Mouse (Mus musculus): ENCODE results near the gene Siglec1. TPM values are rescaled to one million over a fixed set of nuclear protein-coding genes. Genes with fewer than 3 reads are reported as not detected.

The Siglec1 gene
- polyA plus RNA-seq, 1 experiment from 2014 or later: 0.40 TPM

- Histone ChIP-seq H3K36me3 (no peaks in the 10 kb centered on the region), H3K27ac (peak overlapping the region; percentile 59; the same call in 1 of the 2 replicates), H3K4me3 (replicated peaks) (no peak overlapping the region), H3K27me3 (replicated peaks) (no peaks in the 10 kb centered on the region), H3K4me1 (peaks cover 4% of the 10 kb centered on the region; the same call in 1 of the 2 replicates), H3K4me2 (no peak overlapping the region), H3K9ac (no peak overlapping the region), H3K9me3 (no peaks in the 10 kb centered on the region)
- ATAC-seq (ENCODE audit: insufficient read depth, low FRiP score, low read depth): peak; percentile 22; the same call in 1 of the 2 replicates
- 49% methylated on average over 9 of the region's 9 CpGs for WGBS
Measured at GRCm38 (mm10) chr2:131029065-131029935, 57.3 kb downstream of the Siglec1 start.

- Histone ChIP-seq H3K4me2 (no peak overlapping the region), H3K27ac (no peak overlapping the region), H3K36me3 (0 out of 2 replicates have a peak, but pooled peaks cover 3% of the 10 kb centered on the region), H3K9me3 (no peaks in the 10 kb centered on the region), H3K27me3 (replicated peaks) (no peaks in the 10 kb centered on the region), H3K9ac (no peak overlapping the region), H3K4me1 (peaks cover 4% of the 10 kb centered on the region; the same call in 1 of the 2 replicates), H3K4me3 (replicated peaks) (no peak overlapping the region)
- no peak for ATAC-seq (ENCODE audit: insufficient read depth, low FRiP score, low read depth)
- WGBS: 89% methylated on average over 3 of the region's 3 CpGs
Measured at GRCm38 (mm10) chr2:131026941-131027340, 59.6 kb downstream of the Siglec1 start.

GRCm38 (mm10) chr2:131025230-131025629 is 61.3 kb downstream of the Siglec1 start:
- no peak for ATAC-seq (ENCODE audit: insufficient read depth, low FRiP score, low read depth)
- Histone ChIP-seq H3K4me1 (peaks cover 4% of the 10 kb centered on the region; the same call in 1 of the 2 replicates), H3K36me3 (peaks cover 7% of the 10 kb centered on the region; the same call in 1 of the 2 replicates), H3K4me2 (no peak overlapping the region), H3K27me3 (replicated peaks) (no peaks in the 10 kb centered on the region), H3K27ac (no peak overlapping the region), H3K9ac (no peak overlapping the region), H3K9me3 (no peaks in the 10 kb centered on the region), H3K4me3 (replicated peaks) (no peak overlapping the region)
- WGBS: 86% methylated on average over 2 of the region's 2 CpGs

Small RNA genes lying within 50 kb of the gene (microRNA-seq; reads per million reads assigned to microRNA genes)
- not detected for gene Mir6973b

Other genes starting within 250 kb of the Siglec1 start
- gene 4930402H24Rik, start 180.4 kb downstream of the Siglec1 start, polyA plus RNA-seq (2015; fragmentation: Nextera tagmentation; extraction: Ambion mirVana): 29.8 and 31.9 TPM in 2 replicates
- gene Atrn, start 180.3 kb downstream of the Siglec1 start, polyA plus RNA-seq (2015; fragmentation: Nextera tagmentation; extraction: Ambion mirVana): 5.1 and 6.1 TPM in 2 replicates
- 12.7 and 14.0 TPM in 2 replicates for gene Gfra4, start 43.7 kb downstream of the Siglec1 start, polyA plus RNA-seq (2015; fragmentation: Nextera tagmentation; extraction: Ambion mirVana)
- gene Adam33, start 23.0 kb downstream of the Siglec1 start, polyA plus RNA-seq (2015; fragmentation: Nextera tagmentation; extraction: Ambion mirVana): 7.4 and 8.0 TPM in 2 replicates
- 16.9 TPM in 2 replicates for gene Hspa12b, start 40.5 kb upstream of the Siglec1 start, polyA plus RNA-seq (2015; fragmentation: Nextera tagmentation; extraction: Ambion mirVana)
- gene Gm11037, start 46.7 kb upstream of the Siglec1 start, polyA plus RNA-seq (2015; fragmentation: Nextera tagmentation; extraction: Ambion mirVana): not detected in 2 replicates
- 74.2 and 75.0 TPM in 2 replicates for gene 1700037H04Rik, start 73.3 kb upstream of the Siglec1 start, polyA plus RNA-seq (2015; fragmentation: Nextera tagmentation; extraction: Ambion mirVana)
- 15.4 and 16.4 TPM in 2 replicates for gene Cenpb, start 93.3 kb upstream of the Siglec1 start, polyA plus RNA-seq (2015; fragmentation: Nextera tagmentation; extraction: Ambion mirVana)
- gene Cdc25b, start 100.2 kb upstream of the Siglec1 start, polyA plus RNA-seq (2015; fragmentation: Nextera tagmentation; extraction: Ambion mirVana): 57.6 and 62.6 TPM in 2 replicates
- 5.7 TPM in 2 replicates for gene Spef1, start 100.5 kb upstream of the Siglec1 start, polyA plus RNA-seq (2015; fragmentation: Nextera tagmentation; extraction: Ambion mirVana)
- gene Ap5s1, start 120.3 kb upstream of the Siglec1 start, polyA plus RNA-seq (2015; fragmentation: Nextera tagmentation; extraction: Ambion mirVana): 23.2 and 23.7 TPM in 2 replicates
- 19.6 and 20.5 TPM in 2 replicates for gene Mavs, start 147.3 kb upstream of the Siglec1 start, polyA plus RNA-seq (2015; fragmentation: Nextera tagmentation; extraction: Ambion mirVana)
- 35.6 and 39.5 TPM in 2 replicates for gene Pank2, start 175.7 kb upstream of the Siglec1 start, polyA plus RNA-seq (2015; fragmentation: Nextera tagmentation; extraction: Ambion mirVana)